Mouse (Mus musculus) bone marrow macrophage, adult 2 months (primary cell): ENCODE measurements at regions not wholly inside any gene's neighbourhood (a gene's known extent, or its start where the extent isn't known, plus 50 kb on each side); places are given as distances from the start of the nearest gene placed in this dataset.

Experiments
- H3K27ac ChIP-seq: 2 replicates; pipeline ENCODE4 v1.5.1; 2012; ENCODE audit warnings: low read depth, low read length; ENCODE audit not compliant: insufficient read depth
- H3K4me1 ChIP-seq: 2 replicates; pipeline ENCODE4 v1.6.1; 2012; ENCODE audit warnings: low read length; ENCODE audit not compliant: control insufficient read depth, insufficient read depth
- H3K4me3 ChIP-seq: 2 replicates; pipeline ENCODE4 v1.5.1; 2012; ENCODE audit warnings: mild to moderate bottlenecking, low read length, moderate library complexity; ENCODE audit not compliant: insufficient read depth
- CTCF ChIP-seq: IDR thresholded peaks from 2 replicates; pipeline ENCODE4 v1.5.1; 2012; ENCODE audit warnings: low read depth, mild to moderate bottlenecking, low read length, moderate library complexity
- POLR2A ChIP-seq: IDR thresholded peaks from 2 replicates; pipeline ENCODE4 v1.6.1; 2012; ENCODE audit warnings: mild to moderate bottlenecking, low read depth, low read length, borderline replicate concordance

- Histone ChIP-seq H3K4me3 (no peak overlapping the region), H3K4me1 (peaks cover 32% of the 10 kb centered on the region), H3K27ac (no peak overlapping the region)
- no peak for TF ChIP-seq CTCF
- no peak for TF ChIP-seq POLR2A
Measured at GRCm38 (mm10) chr10:17204153-17204552, 518.9 kb upstream of the Cited2 start.

- no peak overlapping the region for H3K27ac ChIP-seq
- no peak overlapping the region for H3K4me3 ChIP-seq
- peaks cover 2% of the 10 kb centered on the region; the same call in 1 of the 2 replicates for H3K4me1 ChIP-seq
- TF ChIP-seq CTCF (no peak), POLR2A (no peak)
Measured at GRCm38 (mm10) chr10:17212551-17213309, 510.3 kb upstream of the Cited2 start.

- Histone ChIP-seq H3K4me1 (peaks cover 2% of the 10 kb centered on the region; the same call in 1 of the 2 replicates), H3K27ac (no peak overlapping the region), H3K4me3 (no peak overlapping the region)
- no peak for TF ChIP-seq POLR2A
- no peak for TF ChIP-seq CTCF
Measured at GRCm38 (mm10) chr10:17213310-17214064, 509.5 kb upstream of the Cited2 start.

- H3K4me1 ChIP-seq = peaks cover 2% of the 10 kb centered on the region; the same call in 1 of the 2 replicates
- no peak overlapping the region for H3K4me3 ChIP-seq
- H3K27ac ChIP-seq = no peak overlapping the region
- TF ChIP-seq POLR2A (no peak), CTCF (no peak)
Measured at GRCm38 (mm10) chr10:17214065-17214440, 509.0 kb upstream of the Cited2 start.

- H3K27ac ChIP-seq = no peak overlapping the region
- TF ChIP-seq POLR2A = no peak
- TF ChIP-seq CTCF = no peak
- H3K4me3 ChIP-seq = no peak overlapping the region
- peaks cover 2% of the 10 kb centered on the region; the same call in 1 of the 2 replicates for H3K4me1 ChIP-seq
Measured at GRCm38 (mm10) chr10:17215029-17215428, 508.0 kb upstream of the Cited2 start.

GRCm38 (mm10) chr10:17221495-17221894 lies 501.5 kb upstream of the Cited2 start:
- H3K4me1 ChIP-seq = peaks cover 14% of the 10 kb centered on the region
- peak overlapping the region; percentile 33; the same call in 1 of the 2 replicates for H3K27ac ChIP-seq
- TF ChIP-seq CTCF = no peak
- TF ChIP-seq POLR2A = no peak
- H3K4me3 ChIP-seq = no peak overlapping the region

GRCm38 (mm10) chr10:17225727-17226126 lies 497.3 kb upstream of the Cited2 start:
- peaks cover 14% of the 10 kb centered on the region for H3K4me1 ChIP-seq
- TF ChIP-seq POLR2A (no peak), CTCF (no peak)
- H3K27ac ChIP-seq = no peak overlapping the region
- H3K4me3 ChIP-seq = no peak overlapping the region

GRCm38 (mm10) chr10:17230040-17230818 lies 492.8 kb upstream of the Cited2 start:
- peaks cover 5% of the 10 kb centered on the region; the same call in 1 of the 2 replicates for H3K4me1 ChIP-seq
- no peak overlapping the region for H3K27ac ChIP-seq
- TF ChIP-seq POLR2A = no peak
- no peak for TF ChIP-seq CTCF
- H3K4me3 ChIP-seq = no peak overlapping the region

- no peak overlapping the region for H3K4me3 ChIP-seq
- no peaks in the 10 kb centered on the region for H3K4me1 ChIP-seq
- H3K27ac ChIP-seq = no peak overlapping the region
- no peak for TF ChIP-seq CTCF
- no peak for TF ChIP-seq POLR2A
Measured at GRCm38 (mm10) chr10:17235955-17236650, 486.9 kb upstream of the Cited2 start.
